Mouse (Mus musculus) cerebellum, adult 2 months (tissue): ENCODE data around the gene Dnajc13. TPM values are rescaled to one million over a fixed set of nuclear protein-coding genes. Genes with fewer than 3 reads are reported as not detected.

Experiments used
- DNase-seq, 2 experiments: peaks; one replicate each; pipeline ENCODE4 v3.0.0; 2021
- H3K27ac ChIP-seq: fragments of 200-500 bp; 2 replicates; pipeline ENCODE4 v1.5.1; 2012; ENCODE audit warnings: low read length, control low read depth, inconsistent platforms; ENCODE audit not compliant: insufficient read depth
- H3K27me3 ChIP-seq: fragments of 200-500 bp; 2 replicates; pipeline ENCODE4 v1.6.1; 2012; ENCODE audit warnings: inconsistent platforms, mild to moderate bottlenecking, low read length, moderate library complexity; ENCODE audit not compliant: control insufficient read depth, insufficient read depth
- H3K4me1 ChIP-seq: fragments of 200-500 bp; 2 replicates; pipeline ENCODE4 v1.6.1; 2011; ENCODE audit warnings: low read length; ENCODE audit not compliant: control insufficient read depth, insufficient read depth
- H3K4me3 ChIP-seq: fragments of 200-500 bp; replicated peaks from 2 replicates; pipeline ENCODE3; 2011; ENCODE audit warnings: mild to moderate bottlenecking, low read depth, low read length, control low read depth; ENCODE audit not compliant: insufficient read depth
- CTCF ChIP-seq: fragments of 200-500 bp; IDR thresholded peaks from 2 replicates; pipeline ENCODE4 v1.5.1; 2011; ENCODE audit warnings: low read depth, mild to moderate bottlenecking, control low read depth, low read length, moderate library complexity, borderline replicate concordance; ENCODE audit not compliant: insufficient read depth
- POLR2A ChIP-seq: fragments of 200-500 bp; IDR thresholded peaks from 2 replicates; pipeline ENCODE4 v1.6.1; 2011; ENCODE audit warnings: low read length, control low read depth, borderline replicate concordance; ENCODE audit not compliant: insufficient read depth
- WGBS: fragments of 180-500 bp; shearing (Covaris S2); methylation state at CpG from one replicate; pipeline ENCODE4 v1.1.7; 2018; 5-methylcytosine and 5-hydroxymethylcytosine counted together
- polyA plus RNA-seq: library from polyadenylated mRNA; depleted of rRNA; stranded (reverse); fragments of >200 nt; gene quantifications from 2 replicates; pipeline ENCODE4 v1.2.3, GENCODE M21; 2012

Gene Dnajc13
- polyA plus RNA-seq, 1 experiment, result 61.5 TPM

DNA sequence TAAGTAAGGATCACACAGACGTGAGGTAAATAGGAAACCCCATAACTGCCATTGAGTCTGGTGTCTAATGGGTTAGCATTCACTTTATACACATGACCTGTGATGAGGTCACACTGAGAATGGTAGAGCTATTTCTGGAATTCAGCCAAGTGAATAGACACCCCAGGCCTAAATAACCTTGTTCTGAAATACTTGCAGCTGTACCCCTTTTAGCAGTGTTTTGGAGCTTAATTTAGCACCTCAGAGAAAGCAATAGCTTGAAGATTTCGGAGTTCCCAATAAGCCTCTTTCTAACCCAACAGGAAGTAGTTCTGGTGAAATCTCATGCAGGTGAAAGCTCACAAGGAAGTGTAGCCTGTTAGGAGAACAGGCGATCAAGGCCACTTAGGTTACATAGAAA, 135.9 kb downstream of the Dnajc13 start, which contains the start of gene Ackr4:
Gene Ackr4, minus strand, starts transcription at position 101 of the 400 bp plus-strand sequence.
- TF ChIP-seq POLR2A (no peak), CTCF (no peak)
- Histone ChIP-seq H3K27me3 (no peaks in the 10 kb centered on the region), H3K4me1 (no peaks in the 10 kb centered on the region), H3K27ac (no peak within 1 kb of the TSS), H3K4me3 (no peak within 1 kb of the TSS)
- WGBS, result 71% methylated on average over 3 of the region's 3 CpGs
- DNase-seq, result no peak

GRCm38 (mm10) chr9:104123622-104124021, 139.1 kb downstream of the Dnajc13 start:
- H3K27ac ChIP-seq, result no peak overlapping the region
- 43% methylated on average over 5 of the region's 5 CpGs for WGBS
- H3K4me1 ChIP-seq, result no peaks in the 10 kb centered on the region
- no peaks in the 10 kb centered on the region for H3K27me3 ChIP-seq
- no peak overlapping the region for H3K4me3 ChIP-seq
- DNase-seq, result peak in 1 of 2 experiments; percentile 14
- no peak for TF ChIP-seq CTCF
- TF ChIP-seq POLR2A, result no peak

GRCm38 (mm10) chr9:104123101-104123500, 139.6 kb downstream of the Dnajc13 start:
- H3K4me3 ChIP-seq, result no peak overlapping the region
- DNase-seq, result no peak
- no peak overlapping the region for H3K27ac ChIP-seq
- no peaks in the 10 kb centered on the region for H3K4me1 ChIP-seq
- no peak for TF ChIP-seq CTCF
- no peak for TF ChIP-seq POLR2A
- H3K27me3 ChIP-seq, result no peaks in the 10 kb centered on the region
- WGBS, result 70% methylated on average over 5 of the region's 5 CpGs

GRCm38 (mm10) chr9:104109151-104109550, 153.6 kb downstream of the Dnajc13 start:
- WGBS, result 87% methylated on average over 5 of the region's 5 CpGs
- Histone ChIP-seq H3K4me1 (no peaks in the 10 kb centered on the region), H3K27me3 (no peaks in the 10 kb centered on the region), H3K4me3 (no peak overlapping the region), H3K27ac (no peak overlapping the region)
- no peak for TF ChIP-seq CTCF
- TF ChIP-seq POLR2A, result no peak
- no peak for DNase-seq

GRCm38 (mm10) chr9:104108571-104109143, 154.1 kb downstream of the Dnajc13 start:
- TF ChIP-seq POLR2A (no peak), CTCF (no peak)
- Histone ChIP-seq H3K27me3 (no peaks in the 10 kb centered on the region), H3K27ac (no peak overlapping the region), H3K4me1 (no peaks in the 10 kb centered on the region), H3K4me3 (no peak overlapping the region)
- no peak for DNase-seq
- 69% methylated on average over 2 of the region's 2 CpGs for WGBS

DNA sequence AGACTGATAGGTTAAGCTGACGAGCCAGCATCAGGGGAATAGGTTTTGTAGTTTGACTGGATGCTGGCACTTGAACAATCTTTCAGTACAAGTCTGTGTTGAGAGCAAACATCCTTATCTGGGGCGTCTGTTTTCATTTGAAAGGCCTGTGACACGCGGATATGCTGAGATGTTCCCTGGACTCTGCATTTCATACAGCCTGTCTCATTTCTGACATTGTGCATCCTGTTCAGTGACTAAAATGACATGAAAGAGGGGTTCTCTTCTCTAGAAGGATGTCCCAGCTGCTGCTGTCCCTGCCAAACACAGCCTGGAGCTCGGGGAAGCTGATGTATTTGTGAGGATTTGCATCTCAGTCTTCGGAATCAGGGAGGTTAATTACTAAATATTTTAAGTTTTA, 155.2 kb downstream of the Dnajc13 start:
- WGBS, result 77% methylated on average over 6 of the region's 6 CpGs
- Histone ChIP-seq H3K27me3 (no peaks in the 10 kb centered on the region), H3K27ac (no peak overlapping the region), H3K4me1 (no peaks in the 10 kb centered on the region), H3K4me3 (no peak overlapping the region)
- no peak for DNase-seq
- TF ChIP-seq POLR2A (no peak), CTCF (no peak)

GRCm38 (mm10) chr9:104106930-104107329, 155.8 kb downstream of the Dnajc13 start:
- Histone ChIP-seq H3K4me3 (no peak overlapping the region), H3K27me3 (no peaks in the 10 kb centered on the region), H3K27ac (no peak overlapping the region), H3K4me1 (no peaks in the 10 kb centered on the region)
- no peak for DNase-seq
- TF ChIP-seq CTCF (no peak), POLR2A (no peak)
- WGBS, result 83% methylated on average over 9 of the region's 9 CpGs

DNA sequence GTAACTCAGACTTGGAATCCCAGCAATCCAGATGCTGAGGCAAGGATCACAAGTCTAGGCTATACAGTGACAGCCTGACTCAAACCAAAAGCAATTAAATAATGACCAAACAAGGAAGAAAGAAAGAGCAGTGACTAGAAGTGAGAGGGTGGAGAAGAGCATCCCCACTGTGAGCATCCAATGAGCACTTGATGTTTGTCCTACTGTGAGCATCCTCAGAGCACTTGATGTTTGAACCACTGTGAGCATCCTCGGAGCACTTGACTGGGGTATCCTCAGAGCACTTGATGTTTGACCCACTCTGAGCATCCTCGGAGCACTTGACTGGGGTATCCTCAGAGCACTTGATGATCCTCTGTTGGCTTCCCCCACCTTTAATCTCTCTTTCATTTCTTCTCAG, 157.7 kb downstream of the Dnajc13 start:
- Histone ChIP-seq H3K4me3 (no peak overlapping the region), H3K27ac (no peak overlapping the region), H3K27me3 (no peaks in the 10 kb centered on the region), H3K4me1 (no peaks in the 10 kb centered on the region)
- 81% methylated on average over 2 of the region's 2 CpGs for WGBS
- no peak for TF ChIP-seq POLR2A
- no peak for DNase-seq
